In the genomic region with DNA sequence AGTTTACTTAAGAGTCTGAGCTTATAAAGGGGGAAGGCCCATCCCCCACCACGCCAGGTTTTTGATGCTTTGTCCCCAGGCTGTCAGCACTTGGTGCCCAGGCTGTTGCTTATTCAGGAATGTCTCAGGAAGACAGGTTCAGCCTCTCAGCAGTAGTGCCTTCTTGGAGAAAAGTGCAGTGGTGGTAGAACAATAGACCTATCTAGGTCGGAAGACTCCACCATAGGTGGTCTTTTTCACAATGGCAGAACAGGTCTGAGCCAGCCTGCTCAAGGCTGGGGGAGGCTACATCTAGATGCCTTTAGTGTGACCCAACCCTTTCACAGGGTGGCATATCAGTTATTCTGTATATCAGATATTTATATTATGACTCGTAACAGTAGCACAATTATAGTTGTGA, we compare ENCODE assay signal across 22 mouse cellular contexts.
A peak's percentile ranks its signal among the peaks of the same experiment; 100 is the strongest.
DNase-seq lines count a peak whose midpoint lies in the region; ATAC-seq and TF ChIP-seq lines count a peak whose summit lies in the region.
"Had no signal": no experiment of that assay in that cellular context is flagged by ENCODE, and none has a peak within 500 bp of the region (broad histone marks: within the 10 kb centered on the region; RNA-seq: fewer than 3 reads in every experiment).

No protein-coding gene starts in this region.

- no peak overlapping the region for H3K9ac ChIP-seq in intestine, embryonic 14.5 days (ENCODE audit: low read length)
- H3K9ac ChIP-seq in intestine, postnatal 0 days (ENCODE audit: low read depth, low read length): no peak overlapping the region
- H3K9ac ChIP-seq in ES-E14 (ENCODE audit: insufficient read depth, low read depth, low read length, poor library complexity, severe bottlenecking): no peak overlapping the region
- H3K9ac ChIP-seq in hindbrain, embryonic 11.5 days (ENCODE audit: low read depth, low read length): no peak overlapping the region
- H3K9ac ChIP-seq: embryonic facial prominence, embryonic 12.5 days; forebrain, embryonic 13.5 days; forebrain, embryonic 15.5 days; forebrain, postnatal 0 days had no signal

- no peak overlapping the region for H3K4me2 ChIP-seq in intestine, embryonic 14.5 days (ENCODE audit: low read length)
- H3K4me2 ChIP-seq in intestine, postnatal 0 days (replicated peaks; ENCODE audit: low read depth): no peak overlapping the region
- no peak overlapping the region for H3K4me2 ChIP-seq in hindbrain, embryonic 11.5 days (replicated peaks; ENCODE audit: low read depth, low read length)
- H3K4me2 ChIP-seq: embryonic facial prominence, embryonic 12.5 days; forebrain, embryonic 13.5 days; forebrain, embryonic 15.5 days had no signal

- no peak overlapping the region for H3K27ac ChIP-seq in intestine, embryonic 14.5 days (ENCODE audit: low read depth)
- H3K27ac ChIP-seq in intestine, postnatal 0 days (ENCODE audit: low read depth, low read length): no peak overlapping the region
- no peak overlapping the region for H3K27ac ChIP-seq in ES-E14 (ENCODE audit: insufficient read depth, low read depth, low read length, poor library complexity, severe bottlenecking)
- no peak overlapping the region for H3K27ac ChIP-seq in hindbrain, embryonic 11.5 days (ENCODE audit: low read depth, low read length)
- H3K27ac ChIP-seq: embryonic facial prominence, embryonic 10.5 days; embryonic facial prominence, embryonic 12.5 days; forebrain, embryonic 13.5 days; forebrain, embryonic 15.5 days had no signal

- WGBS in intestine, embryonic 14.5 days: 80% methylated on average over 3 of the region's 3 CpGs
- 77% methylated on average over 3 of the region's 3 CpGs for WGBS in intestine, postnatal 0 days
- 67% methylated on average over 3 of the region's 3 CpGs for WGBS in hindbrain, embryonic 11.5 days

- H3K36me3 ChIP-seq in intestine, embryonic 14.5 days (ENCODE audit: control insufficient read depth, insufficient read depth, low read length): no peaks in the 10 kb centered on the region
- H3K36me3 ChIP-seq in intestine, postnatal 0 days (ENCODE audit: control insufficient read depth, insufficient read depth): no peaks in the 10 kb centered on the region
- no peaks in the 10 kb centered on the region for H3K36me3 ChIP-seq in ES-E14 (ENCODE audit: control insufficient read depth, insufficient read depth, low read length, poor library complexity, severe bottlenecking)
- H3K36me3 ChIP-seq in hindbrain, embryonic 11.5 days (ENCODE audit: control insufficient read depth, insufficient read depth, low read length): no peaks in the 10 kb centered on the region
- H3K36me3 ChIP-seq: embryonic facial prominence, embryonic 10.5 days; embryonic facial prominence, embryonic 12.5 days; forebrain, embryonic 15.5 days had no signal

- TF ChIP-seq CTCF in intestine, postnatal 0 days (IDR thresholded peaks at IDR 0.05; ENCODE audit: low read depth): no peak

- H3K27me3 ChIP-seq in intestine, embryonic 14.5 days (replicated peaks; ENCODE audit: control insufficient read depth, insufficient read depth, low read length): no peaks in the 10 kb centered on the region
- no peaks in the 10 kb centered on the region for H3K27me3 ChIP-seq in intestine, postnatal 0 days (replicated peaks; ENCODE audit: control insufficient read depth, insufficient read depth, low read length)
- H3K27me3 ChIP-seq in hindbrain, embryonic 11.5 days (ENCODE audit: control insufficient read depth, insufficient read depth, low read length): no peaks in the 10 kb centered on the region
- H3K27me3 ChIP-seq: CH12.LX; embryonic facial prominence, embryonic 12.5 days; forebrain, embryonic 13.5 days; forebrain, embryonic 15.5 days had no signal

- ATAC-seq in intestine, embryonic 14.5 days (replicated peaks; ENCODE audit: low FRiP score, low TSS enrichment, low read depth): no peak
- ATAC-seq in intestine, postnatal 0 days: no peak
- ATAC-seq in hindbrain, embryonic 11.5 days (ENCODE audit: low FRiP score): no peak
- ATAC-seq: CD4-positive, CD25-positive, alpha-beta regulatory T cell, adult 4 months; forebrain, embryonic 13.5 days; forebrain, embryonic 15.5 days; forebrain, postnatal 0 days had no signal

- in situ Hi-C loops in ES-E14 (cut with MboI; ENCODE audit: low sequenced_read_pairs in 2 of 2, unreplicated experiment in 2 of 2): no loop called here

- H3K4me1 ChIP-seq in intestine, embryonic 14.5 days (replicated peaks; ENCODE audit: control insufficient read depth, insufficient read depth, low read length): no peaks in the 10 kb centered on the region
- no peaks in the 10 kb centered on the region for H3K4me1 ChIP-seq in intestine, postnatal 0 days (replicated peaks; ENCODE audit: control insufficient read depth, insufficient read depth, low read length)
- H3K4me1 ChIP-seq in ES-E14 (ENCODE audit: control insufficient read depth in 2 of 2, insufficient read depth in 2 of 2, low read length in 2 of 2, poor library complexity in 1 of 2): peaks cover 3 to 28% of the 10 kb centered on the region in 2 experiments; a peak in 3 of 4 replicates
- H3K4me1 ChIP-seq in hindbrain, embryonic 11.5 days (replicated peaks; ENCODE audit: control insufficient read depth, insufficient read depth, low read length): no peaks in the 10 kb centered on the region
- H3K4me1 ChIP-seq: embryonic facial prominence, embryonic 12.5 days had no signal

- H3K9me3 ChIP-seq in intestine, embryonic 14.5 days (ENCODE audit: control insufficient read depth, low read length): no peaks in the 10 kb centered on the region
- H3K9me3 ChIP-seq in intestine, postnatal 0 days (ENCODE audit: control insufficient read depth): no peaks in the 10 kb centered on the region
- no peaks in the 10 kb centered on the region for H3K9me3 ChIP-seq in ES-E14 (ENCODE audit: control insufficient read depth, insufficient read depth, low read depth, low read length)
- no peaks in the 10 kb centered on the region for H3K9me3 ChIP-seq in hindbrain, embryonic 11.5 days (ENCODE audit: control insufficient read depth, low read length)
- H3K9me3 ChIP-seq: embryonic facial prominence, embryonic 10.5 days; embryonic facial prominence, embryonic 12.5 days; forebrain, embryonic 13.5 days; forebrain, embryonic 15.5 days had no signal

- H3K4me3 ChIP-seq in intestine, embryonic 14.5 days (ENCODE audit: low read depth, low read length): no peak overlapping the region
- H3K4me3 ChIP-seq in intestine, postnatal 0 days (ENCODE audit: low read depth, low read length): no peak overlapping the region
- H3K4me3 ChIP-seq in ES-E14 (ENCODE audit: insufficient read depth in 1 of 2, low read depth in 1 of 2, low read length in 2 of 2, poor library complexity in 1 of 2, severe bottlenecking in 1 of 2): no peak overlapping the region
- no peak overlapping the region for H3K4me3 ChIP-seq in hindbrain, embryonic 11.5 days (ENCODE audit: low read depth, low read length)
- H3K4me3 ChIP-seq: embryonic facial prominence, embryonic 10.5 days; embryonic facial prominence, embryonic 12.5 days; forebrain, embryonic 13.5 days; forebrain, embryonic 15.5 days had no signal

- DNase-seq in intestine, embryonic 14.5 days (ENCODE audit: low spot score): peak; percentile 4
- DNase-seq in ES-E14 (ENCODE audit: low read depth, low spot score) (peak; percentile 31), ZHBTc4 (ENCODE audit: low read depth, low spot score) (peak; percentile 68)
- no peak for DNase-seq in hindbrain, embryonic 11.5 days (ENCODE audit: low spot score)
- no peak for DNase-seq in adrenal gland, postnatal 14 days
- DNase-seq: adrenal gland, adult 2 months; adrenal gland, postnatal 10 days; adrenal gland, postnatal 36 days; B cell, adult 2 months; cerebellum, adult 11-12 months; cerebellum, adult 2 months; cerebellum, adult 9-10 months; cerebellum, postnatal 10 days; cerebellum, postnatal 25 days; forebrain, postnatal 0 days had no signal

TF ChIP-seq in ES-E14, 5 proteins besides CTCF, POLR2A, EP300 and RAD21:
- TF ChIP-seq CHD2 (IDR thresholded peaks at IDR 0.05; ENCODE audit: low read depth, low read length) (no peak), HCFC1 (IDR thresholded peaks at IDR 0.05; ENCODE audit: borderline replicate concordance, insufficient read depth, low read length) (no peak), MAFK (IDR thresholded peaks at IDR 0.05; ENCODE audit: insufficient read depth, low read depth, low read length) (no peak)

Comparison
In these comparisons a context has a peak if more than half of its experiments do, and no peak if none do; other contexts are left out.
1. DNase-seq: peak in intestine, embryonic 14.5 days (single experiment), ES-E14 (single experiment) and ZHBTc4 (single experiment); none in hindbrain, embryonic 11.5 days (single experiment) and adrenal gland, postnatal 14 days (single experiment).